Mouse (Mus musculus) layer of hippocampus, postnatal 36 days (tissue): ENCODE measurements around the gene Zfp691. TPM values are rescaled to one million over a fixed set of nuclear protein-coding genes. Genes with fewer than 3 reads are reported as not detected.

Source experiments
- DNase-seq, 2 experiments: peaks; one replicate each; pipeline ENCODE4 v3.0.0; 2022
- microRNA-seq, 2 experiments: library from miRNA; unstranded; fragments of <30 nt; microRNA quantifications; one replicate each; pipeline ENCODE4 v1.2.0; 2021
- total RNA-seq, 2 experiments: library from RNA; stranded (reverse); gene quantifications; 2 replicates each; pipeline ENCODE4 v1.2.3; 2021

Gene Zfp691
- total RNA-seq, 2 experiments from 2014 or later: 6.7 to 8.2 TPM

DNA sequence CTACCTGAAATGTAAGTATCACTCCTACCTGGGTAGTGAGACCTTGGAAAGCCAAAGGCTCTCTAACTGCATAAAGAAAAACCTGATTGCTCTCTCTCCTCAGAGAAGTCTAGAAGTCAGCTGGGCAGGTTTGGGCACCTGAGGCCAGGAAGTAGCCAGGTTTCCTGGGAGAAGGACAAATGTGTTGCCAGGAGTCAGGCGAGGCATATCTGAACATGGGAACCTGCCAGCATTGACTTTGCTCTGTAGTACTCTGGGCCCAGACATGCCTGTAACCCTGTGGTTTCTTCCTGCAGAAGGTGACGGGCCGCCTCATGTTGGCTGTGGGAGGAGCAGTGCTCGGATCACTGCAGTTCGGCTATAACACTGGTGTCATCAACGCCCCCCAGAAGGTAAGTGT, 53.9 kb downstream of the Zfp691 start:
- DNase-seq: no peak

Small RNA genes lying within 50 kb of the gene (microRNA-seq; reads per million reads assigned to microRNA genes)
- 0 reads per million in 2 experiments for gene Mir1957a

Other genes with a start within 250 kb of the Zfp691 start
- not detected for gene Olfr1328, start 235.6 kb downstream of the Zfp691 start, total RNA-seq
- under 1 TPM; 0.15 to 0.88 TPM for gene Lao1, start 212.6 kb downstream of the Zfp691 start, total RNA-seq
- 100 to 1,000 TPM in 1 of 2 experiments, 10 to 100 TPM in 1; 76.1 to 104 TPM for gene Slc2a1, start 65.5 kb downstream of the Zfp691 start, total RNA-seq
- gene Ermap, start 15.8 kb upstream of the Zfp691 start, total RNA-seq: under 1 TPM; 0.28 to 0.32 TPM
- 10 to 100 TPM; 16.3 to 19.8 TPM for gene Svbp, start 21.1 kb upstream of the Zfp691 start, total RNA-seq
- gene Tmem269, start 44.0 kb upstream of the Zfp691 start, total RNA-seq: 1 to 10 TPM in 1 of 2 experiments, under 1 TPM in 1; 0.56 to 1.1 TPM
- 10 to 100 TPM; 35.0 TPM for gene AU022252, start 58.5 kb upstream of the Zfp691 start, total RNA-seq
- gene P3h1, start 58.7 kb upstream of the Zfp691 start, total RNA-seq: 10 to 100 TPM in 1 of 2 experiments, 1 to 10 TPM in 1; 9.2 to 11.9 TPM
- gene Cldn19, start 81.2 kb upstream of the Zfp691 start, total RNA-seq: under 1 TPM; 0.20 to 0.42 TPM
- 100 to 1,000 TPM; 275 to 279 TPM for gene Ybx1, start 120.4 kb upstream of the Zfp691 start, total RNA-seq
- gene Ppih, start 146.4 kb upstream of the Zfp691 start, total RNA-seq: 10 to 100 TPM; 17.5 to 20.6 TPM
- gene Ccdc30, start 241.3 kb upstream of the Zfp691 start, total RNA-seq: 10 to 100 TPM; 19.9 to 28.7 TPM
- 1 to 10 TPM; 6.2 to 6.4 TPM for gene Ppcs, start 248.2 kb upstream of the Zfp691 start, total RNA-seq
- gene Zmynd12, start 248.6 kb upstream of the Zfp691 start, total RNA-seq: under 1 TPM; 0.46 to 0.47 TPM